Mouse (Mus musculus): ENCODE results near the gene Rtn4. TPM values are rescaled to one million over a fixed set of nuclear protein-coding genes. Genes with fewer than 3 reads are reported as not detected.
A peak's percentile ranks its signal among the peaks of the same experiment; 100 is the strongest.

Gene Rtn4
- total and polyA plus RNA-seq, 2 experiments, result 38.7 to 156 TPM

DNA sequence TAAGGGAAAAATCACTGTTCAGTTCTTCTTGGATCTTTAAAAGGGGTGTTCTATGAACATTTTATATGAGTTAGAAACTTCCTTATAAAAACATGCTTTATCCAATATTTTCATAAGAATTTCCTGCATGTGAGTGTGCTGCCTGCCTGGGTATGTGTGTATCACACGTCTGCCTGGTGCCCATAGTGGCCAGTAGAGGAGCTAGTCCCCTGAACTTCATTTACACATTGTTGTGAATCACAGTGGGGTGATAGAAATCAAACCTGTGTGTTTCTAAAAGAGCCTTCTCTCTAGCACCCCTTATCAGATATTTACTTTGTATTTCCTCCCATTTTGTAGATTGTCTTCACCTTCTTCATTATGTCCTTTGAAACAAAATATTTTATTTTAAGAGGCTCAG is 32.9 kb downstream of the Rtn4 start:
- H3K4me1 ChIP-seq (ENCODE audit: control insufficient read depth, insufficient read depth, low read length), result no peaks in the 10 kb centered on the region; the same call in 1 of the 2 replicates
- no peak overlapping the region for H3K4me3 ChIP-seq (ENCODE audit: insufficient read depth, low read depth, low read length)
- peaks cover 8% of the 10 kb centered on the region; the same call in 1 of the 2 replicates for H3K79me2 ChIP-seq (ENCODE audit: control insufficient read depth, insufficient read depth, low read length)
- 88% methylated on average over 1 of the region's 1 CpGs for WGBS
- H3K27me3 ChIP-seq (ENCODE audit: control insufficient read depth, insufficient read depth, low read length), result no peaks in the 10 kb centered on the region
- H3K36me3 ChIP-seq (ENCODE audit: control insufficient read depth, insufficient read depth, low read length), result no peaks in the 10 kb centered on the region
- no peak for DNase-seq (ENCODE audit: extremely low read depth, low read depth, low spot score)
- no peak for TF ChIP-seq POLR2A (IDR thresholded peaks at IDR 0.05; ENCODE audit: extremely low read depth, insufficient read depth, low read length)
- no peak; the same call in 1 of the 2 replicates for TF ChIP-seq CTCF (IDR thresholded peaks at IDR 0.05; ENCODE audit: low read depth, low read length)
- no peak overlapping the region for H3K27ac ChIP-seq (replicated peaks; ENCODE audit: insufficient read depth, low read depth, low read length)
- H3K9ac ChIP-seq (ENCODE audit: low read depth, low read length), result no peak overlapping the region

DNA sequence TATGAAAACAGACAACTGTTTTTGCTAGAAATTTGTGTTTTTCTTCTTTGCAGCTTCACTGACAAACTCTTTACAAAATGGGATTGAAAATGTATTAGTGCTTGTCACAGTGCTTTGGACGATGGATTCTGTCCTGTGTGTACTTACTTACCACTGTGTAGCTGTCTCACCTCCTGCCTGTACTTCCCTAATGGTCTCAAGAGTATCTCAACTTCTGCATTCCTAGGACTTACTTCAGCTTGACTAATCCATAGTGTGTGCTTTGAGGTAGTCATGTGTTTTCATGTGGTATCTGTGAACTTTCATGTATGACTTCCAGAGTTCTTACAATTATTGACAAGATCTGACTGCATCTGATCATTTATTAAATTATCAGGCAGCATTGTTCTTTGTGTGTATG is 35.2 kb downstream of the Rtn4 start:
- no peaks in the 10 kb centered on the region for H3K27me3 ChIP-seq (ENCODE audit: control insufficient read depth, insufficient read depth, low read length)
- H3K27ac ChIP-seq (replicated peaks; ENCODE audit: insufficient read depth, low read depth, low read length), result no peak overlapping the region
- no peaks in the 10 kb centered on the region for H3K4me1 ChIP-seq (ENCODE audit: control insufficient read depth, insufficient read depth, low read length)
- peaks cover 10% of the 10 kb centered on the region for H3K79me2 ChIP-seq (ENCODE audit: control insufficient read depth, insufficient read depth, low read length)
- peak; percentile 15 for DNase-seq (ENCODE audit: extremely low read depth, low read depth, low spot score)
- H3K36me3 ChIP-seq (ENCODE audit: control insufficient read depth, insufficient read depth, low read length), result no peaks in the 10 kb centered on the region
- H3K9ac ChIP-seq (ENCODE audit: low read depth, low read length), result no peak overlapping the region
- no peak overlapping the region for H3K4me3 ChIP-seq (ENCODE audit: insufficient read depth, low read depth, low read length)
- WGBS, result 61% methylated on average over 1 of the region's 1 CpGs
- TF ChIP-seq POLR2A (IDR thresholded peaks at IDR 0.05; ENCODE audit: extremely low read depth, insufficient read depth, low read length), result no peak
- TF ChIP-seq CTCF (IDR thresholded peaks at IDR 0.05; ENCODE audit: low read depth, low read length), result no peak

DNA sequence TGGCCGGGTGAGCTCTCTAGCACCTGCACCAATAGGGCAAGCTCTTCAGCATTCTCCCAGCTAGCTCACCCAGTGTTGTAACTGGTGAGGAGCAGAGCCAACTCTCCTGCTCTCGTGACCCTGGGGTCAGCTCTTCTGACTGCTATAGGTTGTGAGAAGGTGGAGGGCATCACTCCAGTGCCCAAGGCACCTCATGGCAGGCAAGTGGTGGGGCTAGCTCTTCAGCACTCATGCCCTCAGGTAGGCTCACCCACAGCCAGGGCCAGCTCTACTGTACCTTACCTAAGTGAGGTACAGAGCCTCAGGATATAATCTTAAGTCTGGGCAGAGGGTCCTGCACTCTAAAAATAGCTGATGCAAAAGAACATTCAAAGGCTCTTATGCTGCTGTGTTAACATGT is 47.0 kb downstream of the Rtn4 start:
- no peaks in the 10 kb centered on the region for H3K4me1 ChIP-seq (ENCODE audit: control insufficient read depth, insufficient read depth, low read length)
- H3K79me2 ChIP-seq (ENCODE audit: control insufficient read depth, insufficient read depth, low read length), result no peaks in the 10 kb centered on the region
- WGBS, result 71% methylated on average over 2 of the region's 2 CpGs
- DNase-seq (ENCODE audit: extremely low read depth, low read depth, low spot score), result no peak
- H3K27me3 ChIP-seq (ENCODE audit: control insufficient read depth, insufficient read depth, low read length), result no peaks in the 10 kb centered on the region
- no peak overlapping the region for H3K4me3 ChIP-seq (ENCODE audit: insufficient read depth, low read depth, low read length)
- no peak overlapping the region for H3K9ac ChIP-seq (ENCODE audit: low read depth, low read length)
- peaks cover 17% of the 10 kb centered on the region for H3K36me3 ChIP-seq (ENCODE audit: control insufficient read depth, insufficient read depth, low read length)
- TF ChIP-seq CTCF (IDR thresholded peaks at IDR 0.05; ENCODE audit: low read depth, low read length) (no peak), POLR2A (IDR thresholded peaks at IDR 0.05; ENCODE audit: extremely low read depth, insufficient read depth, low read length) (no peak)
- H3K27ac ChIP-seq (replicated peaks; ENCODE audit: insufficient read depth, low read depth, low read length), result no peak overlapping the region

DNA sequence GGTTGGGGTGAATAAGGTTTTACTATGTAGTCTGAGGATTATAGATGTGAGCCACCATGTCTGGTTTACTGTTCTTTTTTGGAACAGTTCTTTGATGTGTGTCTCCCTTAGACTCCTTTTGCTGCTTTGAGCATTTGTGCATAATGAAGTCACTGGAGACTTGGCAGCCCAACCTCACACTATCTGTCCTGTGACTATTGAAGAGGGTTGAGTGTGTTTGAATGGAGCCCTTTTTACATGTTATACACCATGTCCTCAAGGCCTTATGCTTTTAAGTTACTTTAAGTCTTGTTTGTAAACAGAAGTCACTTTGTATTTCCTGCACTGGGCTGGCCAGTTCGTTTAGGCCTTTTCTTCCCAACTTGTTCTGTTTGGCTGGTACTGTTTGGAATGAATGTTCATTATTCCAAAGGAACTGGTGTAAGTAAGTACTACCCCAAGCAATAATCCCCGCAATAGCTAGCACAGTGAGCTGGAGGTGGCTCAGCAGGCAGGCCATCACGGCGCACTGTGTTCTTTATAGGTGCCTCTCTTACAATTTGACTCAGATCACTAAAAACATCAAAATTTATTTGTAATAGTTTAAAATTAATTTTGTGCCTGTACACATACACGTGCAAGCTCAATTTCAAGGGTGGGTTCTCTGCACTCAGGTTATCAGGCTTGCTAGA is 52.1 kb downstream of the Rtn4 start:
- H3K79me2 ChIP-seq (ENCODE audit: control insufficient read depth, insufficient read depth, low read length), result no peaks in the 10 kb centered on the region
- 95% methylated on average over 5 of the region's 5 CpGs for WGBS
- H3K27me3 ChIP-seq (ENCODE audit: control insufficient read depth, insufficient read depth, low read length), result no peaks in the 10 kb centered on the region
- peaks cover 17% of the 10 kb centered on the region for H3K36me3 ChIP-seq (ENCODE audit: control insufficient read depth, insufficient read depth, low read length)
- H3K27ac ChIP-seq (replicated peaks; ENCODE audit: insufficient read depth, low read depth, low read length), result no peak overlapping the region
- TF ChIP-seq CTCF (IDR thresholded peaks at IDR 0.05; ENCODE audit: low read depth, low read length) (no peak), POLR2A (IDR thresholded peaks at IDR 0.05; ENCODE audit: extremely low read depth, insufficient read depth, low read length) (no peak)
- H3K4me3 ChIP-seq (ENCODE audit: insufficient read depth, low read depth, low read length), result no peak overlapping the region
- H3K9ac ChIP-seq (ENCODE audit: low read depth, low read length), result no peak overlapping the region
- H3K4me1 ChIP-seq (ENCODE audit: control insufficient read depth, insufficient read depth, low read length), result no peaks in the 10 kb centered on the region
- DNase-seq (ENCODE audit: extremely low read depth, low read depth, low spot score), result no peak

DNA sequence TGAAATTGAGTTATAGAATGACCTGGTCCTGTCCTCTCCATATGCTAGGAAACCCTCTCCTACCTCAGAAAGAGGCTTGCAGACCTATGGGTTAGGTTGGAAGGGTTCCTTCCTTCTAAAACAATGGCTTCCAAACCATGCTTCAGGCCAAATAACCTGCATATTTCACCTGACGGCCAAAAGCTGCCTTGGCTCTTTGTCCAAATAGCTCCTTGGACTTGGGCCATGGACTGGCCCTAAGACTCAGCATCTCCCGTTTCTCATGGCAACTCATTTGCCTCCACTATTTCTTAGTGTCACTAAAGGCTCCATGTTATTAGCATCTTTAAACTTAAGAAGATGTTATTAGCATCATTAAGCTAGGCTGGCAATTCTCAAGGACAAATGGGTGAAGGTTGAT is 52.8 kb downstream of the Rtn4 start:
- H3K27me3 ChIP-seq (ENCODE audit: control insufficient read depth, insufficient read depth, low read length), result no peaks in the 10 kb centered on the region
- H3K36me3 ChIP-seq (ENCODE audit: control insufficient read depth, insufficient read depth, low read length), result peaks cover 15% of the 10 kb centered on the region
- TF ChIP-seq POLR2A (IDR thresholded peaks at IDR 0.05; ENCODE audit: extremely low read depth, insufficient read depth, low read length) (no peak), CTCF (IDR thresholded peaks at IDR 0.05; ENCODE audit: low read depth, low read length) (no peak)
- no peak for DNase-seq (ENCODE audit: extremely low read depth, low read depth, low spot score)
- H3K27ac ChIP-seq (replicated peaks; ENCODE audit: insufficient read depth, low read depth, low read length), result no peak overlapping the region
- no peak overlapping the region for H3K9ac ChIP-seq (ENCODE audit: low read depth, low read length)
- no peaks in the 10 kb centered on the region for H3K79me2 ChIP-seq (ENCODE audit: control insufficient read depth, insufficient read depth, low read length)
- WGBS, result 37% methylated on average over 2 of the region's 2 CpGs
- H3K4me3 ChIP-seq (ENCODE audit: insufficient read depth, low read depth, low read length), result no peak overlapping the region
- no peaks in the 10 kb centered on the region for H3K4me1 ChIP-seq (ENCODE audit: control insufficient read depth, insufficient read depth, low read length)

DNA sequence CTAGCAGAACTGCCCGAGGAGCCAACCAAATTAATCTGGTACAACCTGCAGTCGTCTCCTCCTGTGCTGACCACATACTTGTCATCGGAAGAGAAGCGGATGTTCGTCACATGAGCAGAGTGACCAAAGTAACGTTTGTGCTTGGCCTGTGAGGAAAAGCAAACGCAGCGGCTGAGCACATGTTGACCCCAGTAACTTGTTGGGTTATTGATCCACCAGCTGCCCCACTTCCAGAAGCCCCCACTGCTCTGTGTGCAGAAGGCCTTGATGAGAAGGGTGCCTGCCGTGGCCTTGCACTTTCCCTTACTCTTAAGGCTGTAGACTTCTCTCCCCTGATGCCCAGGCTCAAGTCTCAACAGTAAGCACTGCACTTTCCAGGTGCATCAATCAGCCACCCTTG is 53.5 kb downstream of the Rtn4 start:
- Histone ChIP-seq H3K9ac (ENCODE audit: low read depth, low read length) (no peak overlapping the region), H3K4me1 (ENCODE audit: control insufficient read depth, insufficient read depth, low read length) (no peaks in the 10 kb centered on the region), H3K27me3 (ENCODE audit: control insufficient read depth, insufficient read depth, low read length) (no peaks in the 10 kb centered on the region), H3K4me3 (ENCODE audit: insufficient read depth, low read depth, low read length) (no peak overlapping the region), H3K27ac (replicated peaks; ENCODE audit: insufficient read depth, low read depth, low read length) (no peak overlapping the region), H3K79me2 (ENCODE audit: control insufficient read depth, insufficient read depth, low read length) (no peaks in the 10 kb centered on the region), H3K36me3 (ENCODE audit: control insufficient read depth, insufficient read depth, low read length) (peaks cover 15% of the 10 kb centered on the region)
- 78% methylated on average over 9 of the region's 9 CpGs for WGBS
- no peak for DNase-seq (ENCODE audit: extremely low read depth, low read depth, low spot score)
- TF ChIP-seq POLR2A (IDR thresholded peaks at IDR 0.05; ENCODE audit: extremely low read depth, insufficient read depth, low read length) (no peak), CTCF (IDR thresholded peaks at IDR 0.05; ENCODE audit: low read depth, low read length) (no peak)
